Mouse (Mus musculus): ENCODE results near the gene Thtpa. TPM values are rescaled to one million over a fixed set of nuclear protein-coding genes. Genes with fewer than 3 reads are reported as not detected.
A peak's percentile ranks its signal among the peaks of the same experiment; 100 is the strongest.

Thtpa gene
- polyA plus RNA-seq, 1 experiment from 2014 or later: 31.8 TPM

GRCm38 (mm10) chr14:55126521-55126920 lies 31.9 kb downstream of the Thtpa start:
- in situ Hi-C loops (cut with MboI; ENCODE audit: low pct_unique_long_range_greater_than_20kb): loop anchor here (10.0 kb wide), 1 partner anchor 408 kb away; no protein-coding TSS in a partner anchor
- CTCF ChIA-PET: no interaction called here
- POLR2A ChIA-PET: no interaction called here
- peaks cover 44% of the 10 kb centered on the region for H3K27me3 ChIP-seq
- DNase-seq (ENCODE audit: low read depth, low spot score): no peak
- TF ChIP-seq CTCF (IDR thresholded peaks at IDR 0.05): no peak
- ATAC-seq: no peak

GRCm38 (mm10) chr14:55135676-55136075 lies 41.1 kb downstream of the Thtpa start:
- in situ Hi-C loops (cut with MboI; ENCODE audit: low pct_unique_long_range_greater_than_20kb): no loop called here
- no peak for ATAC-seq
- no peak for DNase-seq (ENCODE audit: low read depth, low spot score)
- TF ChIP-seq CTCF (IDR thresholded peaks at IDR 0.05): no peak
- ChIA-PET POLR2A (no interaction called here), CTCF (no interaction called here)
- peaks cover 52% of the 10 kb centered on the region for H3K27me3 ChIP-seq

- DNase-seq (ENCODE audit: low read depth, low spot score) (no peak), ATAC-seq (peak; percentile 39)
- peaks cover 64% of the 10 kb centered on the region for H3K27me3 ChIP-seq
- in situ Hi-C loops (cut with MboI; ENCODE audit: low pct_unique_long_range_greater_than_20kb): no loop called here
- POLR2A ChIA-PET: no interaction called here
- no peak for TF ChIP-seq CTCF (IDR thresholded peaks at IDR 0.05)
- CTCF ChIA-PET: no interaction called here
Observed at GRCm38 (mm10) chr14:55139313-55139712, 44.7 kb downstream of the Thtpa start.

- ChIA-PET POLR2A (no interaction called here), CTCF (interaction anchor here (3.3 to 4.9 kb wide), 3 partner anchors 12 to 24 kb away, joined by 11 to 35 read pairs (median 27); no protein-coding TSS in a partner anchor)
- no peak for DNase-seq (ENCODE audit: low read depth, low spot score)
- in situ Hi-C loops (cut with MboI; ENCODE audit: low pct_unique_long_range_greater_than_20kb): loop anchor here (10.0 kb wide), 1 partner anchor 288 kb away; no protein-coding TSS in a partner anchor
- peaks cover 53% of the 10 kb centered on the region for H3K27me3 ChIP-seq
- no peak for ATAC-seq
- no peak for TF ChIP-seq CTCF (IDR thresholded peaks at IDR 0.05)
Observed at GRCm38 (mm10) chr14:55146324-55146723, 51.7 kb downstream of the Thtpa start.

- ChIA-PET CTCF (interaction anchor here (1.8 to 4.9 kb wide), 4 partner anchors 11 to 292 kb away, joined by 5 to 35 read pairs (median 19); no protein-coding TSS in a partner anchor), POLR2A (no interaction called here)
- in situ Hi-C loops (cut with MboI; ENCODE audit: low pct_unique_long_range_greater_than_20kb): loop anchor here (10.0 kb wide), 1 partner anchor 288 kb away; no protein-coding TSS in a partner anchor
- peaks cover 47% of the 10 kb centered on the region for H3K27me3 ChIP-seq
- TF ChIP-seq CTCF (IDR thresholded peaks at IDR 0.05): no peak
- no peak for DNase-seq (ENCODE audit: low read depth, low spot score)
- ATAC-seq: no peak
Observed at GRCm38 (mm10) chr14:55146829-55147401, 52.3 kb downstream of the Thtpa start.

GRCm38 (mm10) chr14:55148363-55148915 lies 53.9 kb downstream of the Thtpa start:
- H3K27me3 ChIP-seq: peaks cover 41% of the 10 kb centered on the region
- POLR2A ChIA-PET: no interaction called here
- DNase-seq (ENCODE audit: low read depth, low spot score) (no peak), ATAC-seq (no peak)
- in situ Hi-C loops (cut with MboI; ENCODE audit: low pct_unique_long_range_greater_than_20kb): loop anchor here (10.0 kb wide), 1 partner anchor 286 kb away; no protein-coding TSS in a partner anchor
- CTCF ChIA-PET: interaction anchor here (0.9 to 4.9 kb wide), 8 partner anchors 9 to 402 kb away, joined by 3 to 35 read pairs (median 5); partner anchors contain the start of gene Dhrs4
- TF ChIP-seq CTCF (IDR thresholded peaks at IDR 0.05): peak; percentile 91

Other genes with a start within 250 kb of the Thtpa start
- gene Homez, start 223.8 kb upstream of the Thtpa start, polyA plus RNA-seq (2021): 14.5 TPM
- gene Ppp1r3e, start 217.2 kb upstream of the Thtpa start, polyA plus RNA-seq (2021): 4.4 TPM
- 37.7 TPM for gene Bcl2l2, start 211.4 kb upstream of the Thtpa start, polyA plus RNA-seq (2021)
- 1.2 TPM for gene Gm20521, start 211.3 kb upstream of the Thtpa start, polyA plus RNA-seq (2021)
- gene Pabpn1, start 202.3 kb upstream of the Thtpa start, polyA plus RNA-seq (2021): 194 TPM
- 25.3 TPM for gene Slc22a17, start 181.7 kb upstream of the Thtpa start, polyA plus RNA-seq (2021)
- not detected for gene Efs, start 168.7 kb upstream of the Thtpa start, polyA plus RNA-seq (2021)
- not detected for gene Il25, start 162.1 kb upstream of the Thtpa start, polyA plus RNA-seq (2021)
- not detected for gene Cmtm5, start 158.5 kb upstream of the Thtpa start, polyA plus RNA-seq (2021)
- gene Myh6, start 127.9 kb upstream of the Thtpa start, polyA plus RNA-seq (2021): 0.18 TPM
- not detected for gene Gm17428, start 117.9 kb upstream of the Thtpa start, polyA plus RNA-seq (2021)
- gene Myh7, start 100.2 kb upstream of the Thtpa start, polyA plus RNA-seq (2021): 0.23 TPM
- gene Ngdn, start 79.3 kb upstream of the Thtpa start, polyA plus RNA-seq (2021): 43.7 TPM
- gene Zfhx2, start 2.5 kb upstream of the Thtpa start, polyA plus RNA-seq (2021): 6.1 TPM
- 25.9 TPM for gene Ap1g2, start 11.8 kb downstream of the Thtpa start, polyA plus RNA-seq (2021)
- gene Jph4, start 22.2 kb downstream of the Thtpa start, polyA plus RNA-seq (2021): 0.92 TPM
- not detected for gene Dhrs2, start 127.2 kb downstream of the Thtpa start, polyA plus RNA-seq (2021)